Mouse (Mus musculus): ENCODE data around the gene Smad6.

The Smad6 gene

DNA sequence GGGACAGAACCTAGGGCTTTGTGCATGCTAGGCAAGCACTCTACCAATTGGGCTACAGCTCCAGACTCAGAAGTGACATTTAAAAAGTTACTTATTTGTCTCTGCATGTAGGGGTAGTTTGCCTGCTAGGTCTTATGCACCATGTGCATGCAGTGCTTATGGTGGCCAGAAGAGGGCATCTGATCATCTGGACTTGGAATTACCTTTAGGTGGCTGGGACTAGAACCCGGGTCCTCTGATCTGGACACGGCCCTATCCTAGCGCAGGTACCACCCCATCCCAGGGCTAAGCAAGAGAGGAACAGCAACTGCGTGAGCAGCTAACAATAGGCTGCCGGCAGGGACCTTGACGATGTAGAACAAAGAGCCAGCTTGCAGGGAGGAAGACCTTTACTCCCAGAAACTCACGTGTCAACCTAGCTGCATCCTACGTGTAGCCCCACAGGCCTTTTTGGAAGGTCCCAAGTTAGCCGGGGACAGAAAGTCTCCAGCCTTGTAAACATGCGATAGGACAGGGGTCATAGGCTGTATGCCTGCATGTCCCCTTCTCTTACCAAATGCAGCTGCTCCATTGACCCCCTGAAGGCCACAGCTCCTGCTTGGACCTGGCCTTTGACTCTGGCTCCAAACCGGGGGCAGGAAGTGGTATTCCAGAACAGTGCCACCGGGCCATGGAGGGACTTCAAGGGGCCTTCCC, 38.8 kb downstream of the Smad6 start:
- DNase-seq (ENCODE audit: low spot score in 2 of 2) = no peak

DNA sequence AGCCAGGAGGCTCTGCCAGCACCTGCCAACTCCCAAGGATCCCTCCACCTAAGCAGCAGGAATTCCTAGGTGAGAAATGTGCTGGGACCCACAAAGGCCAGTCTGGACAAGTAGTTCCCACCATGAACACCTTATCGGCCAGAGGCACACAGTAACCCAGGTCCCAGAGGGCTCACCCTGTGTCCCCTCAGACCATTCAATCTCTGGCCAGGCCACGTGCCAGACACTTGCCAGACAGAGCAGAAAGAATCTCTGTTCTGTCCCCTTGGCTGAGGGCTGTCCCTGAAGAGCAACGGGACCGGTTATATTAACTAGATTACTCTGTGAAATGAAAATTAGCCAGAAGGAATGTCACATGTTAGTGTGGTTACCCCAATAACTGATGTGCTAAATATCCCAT, 39.9 kb downstream of the Smad6 start:
- no peak for DNase-seq (ENCODE audit: low spot score in 2 of 2)

DNA sequence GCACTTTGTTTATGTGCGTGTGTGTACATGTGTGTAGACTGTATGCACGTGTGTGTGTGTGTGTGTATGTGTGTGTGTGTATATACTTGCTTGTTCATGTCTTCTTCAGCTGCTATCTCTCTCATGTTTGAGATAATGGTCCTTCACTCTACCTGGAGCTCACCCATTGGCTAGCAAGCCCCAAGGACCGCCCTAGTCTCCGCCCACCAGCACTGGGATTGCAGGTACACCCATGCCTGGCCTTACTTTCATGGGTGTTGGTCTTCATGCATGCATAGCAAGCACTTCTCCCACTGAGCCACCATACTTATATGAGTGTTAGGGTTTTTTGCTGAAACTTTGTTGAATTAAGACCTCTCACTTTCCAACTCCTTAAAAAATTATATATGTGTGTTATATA, 40.5 kb downstream of the Smad6 start:
- DNase-seq (ENCODE audit: low spot score in 2 of 2) = no peak

DNA sequence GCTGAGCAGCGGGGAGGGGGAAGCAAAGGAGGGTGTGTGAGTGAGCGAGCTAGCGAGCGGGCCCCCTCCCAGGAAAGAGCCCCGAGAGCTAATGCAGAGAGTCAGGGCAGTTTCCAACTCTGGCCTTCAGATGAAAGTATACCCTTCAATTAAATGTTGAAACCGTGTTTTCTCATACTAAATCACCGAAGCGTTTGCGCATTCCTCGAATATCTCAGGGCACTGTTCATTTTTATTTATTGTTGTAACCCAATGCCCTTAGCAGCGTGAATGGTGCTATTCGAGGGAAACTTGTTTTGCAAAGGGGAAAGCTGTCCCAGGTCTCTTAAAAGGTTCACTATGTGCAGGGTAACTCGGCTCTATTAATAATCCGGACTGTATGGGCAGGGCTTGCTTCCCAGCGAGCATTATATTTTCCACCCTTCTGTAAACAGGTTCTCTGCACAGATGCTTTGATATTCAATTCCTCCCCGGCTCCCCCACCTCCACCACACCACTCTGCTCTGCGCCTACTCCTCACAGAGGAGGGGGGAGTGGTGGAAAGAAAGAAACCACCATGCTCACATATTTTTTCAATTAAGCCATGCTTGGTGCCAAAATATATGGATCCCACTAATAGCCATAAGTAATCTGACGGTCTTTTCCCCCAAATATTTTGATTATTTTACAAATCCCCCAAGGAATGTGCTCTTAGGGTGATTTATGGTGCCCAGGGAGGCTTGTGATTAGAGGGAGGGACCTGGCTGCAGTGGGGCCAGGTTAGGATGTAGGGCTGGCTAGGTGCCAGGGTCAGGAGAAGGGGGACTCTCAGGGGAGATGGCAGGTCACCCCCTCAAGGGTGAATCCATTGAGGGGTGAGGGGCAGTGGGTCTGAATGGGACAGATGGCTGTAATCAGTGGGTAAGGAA, 41.4 kb downstream of the Smad6 start:
- no peak for DNase-seq (ENCODE audit: low spot score in 2 of 2)

DNA sequence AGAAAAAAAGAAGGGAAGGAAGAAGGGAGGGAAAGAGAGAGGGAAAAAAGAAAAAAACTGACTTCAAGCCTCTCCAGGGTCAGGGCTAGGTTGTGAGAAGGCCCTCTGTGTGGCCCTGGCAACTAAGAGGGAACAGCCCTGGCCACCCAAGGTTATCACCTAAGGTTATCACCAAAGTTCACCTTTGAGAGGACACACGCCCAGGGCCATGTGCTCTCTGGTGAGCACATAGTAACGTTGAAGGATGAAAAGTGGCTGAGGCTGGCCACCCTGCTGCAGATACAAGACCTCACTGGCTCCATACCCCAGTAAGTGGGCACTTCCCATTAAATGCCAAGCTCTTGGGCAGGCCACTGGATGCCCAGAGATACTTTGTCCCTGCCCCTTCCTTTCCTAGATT, 42.6 kb downstream of the Smad6 start:
- no peak for DNase-seq (ENCODE audit: low spot score in 2 of 2)

DNA sequence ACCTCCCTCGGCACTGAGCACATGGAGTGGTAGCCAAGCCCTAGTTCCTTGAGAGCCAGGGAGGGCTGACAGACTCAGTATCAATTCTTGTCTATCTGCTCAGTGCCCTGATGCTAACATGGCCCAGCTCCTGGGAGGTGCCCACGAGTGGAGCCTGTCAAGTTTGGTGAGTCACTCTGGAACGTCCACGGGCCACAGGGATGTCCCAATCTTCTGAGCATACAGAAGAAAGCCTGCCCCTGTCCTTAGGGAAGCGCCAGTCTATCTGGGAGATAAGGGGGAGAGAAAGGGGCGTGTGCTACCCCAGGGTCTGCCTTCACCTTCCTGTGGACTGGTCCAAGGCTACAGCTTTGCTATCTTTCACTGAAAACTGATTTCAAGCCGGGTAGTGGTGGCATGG, 43.2 kb downstream of the Smad6 start:
- DNase-seq (ENCODE audit: low spot score in 2 of 2) = no peak

DNA sequence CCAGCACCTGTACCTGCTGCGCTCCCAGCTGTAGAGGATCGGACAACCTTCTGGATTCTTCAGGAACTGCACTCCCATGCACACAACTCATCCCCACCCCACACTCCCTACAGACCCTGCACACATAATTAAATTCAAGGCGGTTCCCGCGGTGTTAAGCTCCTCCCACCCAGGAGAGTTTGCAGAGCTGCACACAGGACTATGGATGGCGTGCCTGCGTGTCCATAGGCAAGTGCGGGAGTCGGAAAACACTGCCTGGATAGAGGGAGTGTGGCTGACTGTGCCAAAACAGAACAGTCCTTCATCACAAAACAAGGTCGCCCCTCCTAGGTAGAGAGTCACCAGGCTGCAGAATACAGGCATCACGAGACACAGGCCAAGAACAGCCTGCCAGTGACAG, 45.9 kb downstream of the Smad6 start:
- DNase-seq (ENCODE audit: low spot score in 2 of 2) = no peak

DNA sequence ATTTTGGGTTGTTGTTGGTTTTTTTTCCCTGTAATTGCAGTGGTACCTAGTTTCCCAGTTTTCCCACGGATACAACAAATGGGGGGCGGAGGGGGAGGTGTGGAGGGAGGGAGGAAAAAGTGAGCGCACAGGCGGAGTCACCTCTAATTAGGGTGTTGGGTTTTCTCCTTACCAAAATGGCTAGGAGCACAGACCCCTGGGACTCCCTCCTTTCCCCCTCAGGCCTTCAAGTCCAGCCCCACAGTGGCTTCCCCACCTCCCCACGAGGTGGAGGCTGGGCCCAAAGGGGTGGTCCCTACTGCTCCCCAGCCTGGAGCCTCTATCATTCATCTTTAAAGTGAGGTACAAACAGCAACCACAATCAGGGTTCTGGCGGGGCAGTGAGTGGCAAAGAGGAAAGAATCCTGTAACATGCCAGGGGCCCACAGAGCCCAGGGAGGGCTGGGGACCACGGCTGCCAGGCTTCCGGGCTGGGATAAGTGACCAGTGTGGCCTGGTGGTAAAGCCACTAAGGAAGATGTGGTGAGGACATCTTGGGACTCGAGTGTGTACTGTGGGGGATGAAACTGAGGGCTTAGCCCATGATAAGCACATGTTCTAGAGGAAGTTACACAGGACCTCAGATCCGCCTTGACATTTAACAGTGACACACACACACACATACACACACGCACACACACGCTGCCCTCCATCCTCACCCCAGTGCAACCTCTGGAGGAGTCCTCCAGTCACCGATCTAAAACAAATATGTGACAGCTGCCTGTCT, 47.4 kb downstream of the Smad6 start:
- no peak for DNase-seq (ENCODE audit: low spot score in 2 of 2)

DNA sequence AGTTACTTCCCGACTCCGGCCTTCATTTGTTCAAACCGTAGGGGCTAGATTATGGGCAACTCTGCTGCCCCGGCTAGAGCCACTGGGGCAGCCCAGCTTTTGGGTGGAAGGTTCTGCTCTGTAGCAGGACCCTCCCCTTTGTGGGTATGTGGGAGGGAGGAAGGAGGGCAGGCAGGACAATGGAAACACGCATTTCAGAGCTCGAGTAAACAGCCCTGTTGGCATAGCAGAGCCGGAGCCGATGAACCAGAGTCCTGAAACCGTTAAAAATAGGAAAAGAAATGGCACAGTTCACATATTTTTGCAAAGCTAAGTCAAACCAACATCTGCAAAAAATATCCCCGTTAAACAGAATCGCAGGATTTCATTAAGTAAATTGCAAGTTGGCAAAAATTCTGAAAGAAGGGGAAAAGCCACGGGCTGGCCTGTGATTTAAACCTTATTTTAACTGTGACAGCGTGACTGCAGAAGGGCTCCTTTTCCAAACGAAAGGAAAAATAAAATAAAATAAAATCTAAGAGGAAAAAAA, 48.1 kb downstream of the Smad6 start:
- DNase-seq (ENCODE audit: low spot score in 2 of 2) = no peak

DNA sequence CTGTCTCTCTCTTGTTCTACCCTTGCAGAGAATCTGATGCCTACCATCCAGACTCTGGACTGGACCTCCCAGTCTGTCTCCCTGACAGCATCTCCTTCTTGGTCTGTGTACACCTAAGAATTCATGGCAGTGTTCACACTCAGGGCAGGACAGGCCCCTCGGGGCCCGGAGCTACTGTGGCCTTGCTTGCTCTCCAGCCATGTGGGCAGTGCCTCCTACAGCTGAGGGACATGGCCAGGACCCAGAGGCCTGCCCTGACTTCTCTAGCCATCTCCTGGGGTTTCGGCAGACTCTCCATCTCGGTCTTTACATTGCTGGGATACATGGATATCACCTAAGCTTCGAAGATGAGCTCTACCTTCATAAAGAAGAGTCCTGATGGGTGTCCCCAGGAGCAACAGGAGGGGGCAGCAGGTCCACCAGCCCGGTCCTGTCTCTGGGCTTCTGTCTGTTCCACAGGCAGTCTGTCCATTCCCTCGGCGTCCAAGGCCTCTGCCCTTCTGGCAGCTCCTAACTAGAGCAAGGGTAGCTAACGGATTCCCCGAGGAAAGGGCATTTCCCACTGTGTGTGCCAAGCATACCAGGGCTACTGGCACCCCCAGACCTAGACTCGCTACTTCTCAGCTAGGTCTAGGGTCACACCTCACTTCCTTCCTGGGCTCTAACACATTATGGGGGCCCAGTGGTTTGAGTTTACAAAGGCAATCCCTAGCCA, 49.1 kb downstream of the Smad6 start:
- DNase-seq (ENCODE audit: low spot score in 2 of 2) = no peak

DNA sequence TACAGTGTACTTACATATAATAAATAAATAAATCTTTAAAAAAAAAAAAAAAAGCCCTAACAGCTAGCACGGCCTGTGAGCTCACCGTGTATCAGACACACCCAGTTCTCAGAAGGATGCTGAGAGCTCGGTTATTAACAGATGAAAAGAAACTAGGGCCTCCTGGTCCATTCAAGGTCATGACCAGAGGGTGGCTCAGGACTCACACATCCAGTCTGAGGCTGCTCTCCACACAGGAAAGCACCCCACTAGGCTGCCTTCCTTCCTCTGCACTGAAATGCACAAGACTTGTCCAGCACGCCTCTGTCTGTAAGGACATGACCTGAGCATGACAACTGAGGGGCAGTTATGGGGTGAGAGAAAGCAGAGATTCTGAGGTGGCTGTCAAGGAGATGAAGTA, 50.3 kb downstream of the Smad6 start:
- DNase-seq (ENCODE audit: low spot score in 2 of 2) = no peak

DNA sequence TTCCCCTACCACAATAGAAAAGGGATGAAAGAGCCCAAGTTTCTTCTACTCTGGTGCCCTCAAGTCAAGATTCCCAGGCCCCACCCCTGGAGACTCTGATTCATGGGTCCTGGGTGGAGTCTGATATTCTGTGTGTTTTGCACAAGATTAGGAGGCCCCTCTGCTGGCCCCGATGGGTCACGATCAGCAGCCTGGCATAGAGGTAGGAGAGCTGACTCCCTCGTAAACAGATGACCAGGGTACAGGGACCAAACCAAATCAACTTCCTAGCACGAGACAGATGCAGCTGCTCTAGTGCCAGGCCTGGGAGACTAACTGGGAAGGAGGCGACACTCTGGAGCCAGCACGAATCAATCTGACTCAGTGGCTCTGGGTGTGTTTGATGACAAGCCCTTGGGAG, 51.0 kb downstream of the Smad6 start:
- DNase-seq (ENCODE audit: low spot score in 2 of 2) = no peak

DNA sequence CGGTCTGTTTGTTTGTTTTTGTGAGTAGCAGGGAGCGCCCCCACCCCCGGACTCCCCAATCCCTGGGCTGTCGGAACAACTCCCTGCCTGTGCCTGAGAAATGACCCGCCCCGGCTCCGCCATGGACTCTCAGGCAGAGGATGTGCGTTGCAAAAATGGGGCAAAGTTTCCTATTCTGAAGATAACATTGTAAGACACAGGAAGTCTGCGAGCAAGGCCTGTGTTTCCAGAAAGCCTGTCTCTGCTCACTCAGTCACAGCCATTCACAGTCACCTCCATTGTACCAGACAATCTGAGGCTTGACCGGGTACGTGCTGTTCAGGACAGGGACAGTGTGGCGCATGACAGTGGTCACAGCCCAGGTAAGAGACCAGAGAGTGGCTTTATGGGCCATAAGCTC, 51.5 kb downstream of the Smad6 start:
- DNase-seq (ENCODE audit: low spot score in 2 of 2) = no peak

DNA sequence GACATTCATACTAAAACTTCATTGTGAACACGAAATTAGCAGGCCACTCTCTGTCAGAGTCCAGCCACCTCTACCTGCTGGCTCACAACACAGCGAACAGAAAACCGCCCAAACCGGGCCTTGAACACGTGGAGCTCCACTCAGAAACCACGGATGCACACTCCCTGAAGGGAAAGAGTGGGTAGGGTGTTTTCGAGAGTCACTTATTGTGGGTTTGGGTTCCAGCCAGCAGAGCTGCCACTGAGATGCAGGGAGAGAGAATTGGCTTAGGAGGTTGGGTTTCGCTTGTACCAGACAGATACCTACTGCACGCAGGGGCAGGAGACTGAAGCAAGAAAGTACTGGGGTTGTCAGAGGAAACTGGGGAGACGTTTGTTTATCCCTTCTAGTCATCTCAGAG, 52.4 kb downstream of the Smad6 start:
- no peak for DNase-seq (ENCODE audit: low spot score in 2 of 2)

DNA sequence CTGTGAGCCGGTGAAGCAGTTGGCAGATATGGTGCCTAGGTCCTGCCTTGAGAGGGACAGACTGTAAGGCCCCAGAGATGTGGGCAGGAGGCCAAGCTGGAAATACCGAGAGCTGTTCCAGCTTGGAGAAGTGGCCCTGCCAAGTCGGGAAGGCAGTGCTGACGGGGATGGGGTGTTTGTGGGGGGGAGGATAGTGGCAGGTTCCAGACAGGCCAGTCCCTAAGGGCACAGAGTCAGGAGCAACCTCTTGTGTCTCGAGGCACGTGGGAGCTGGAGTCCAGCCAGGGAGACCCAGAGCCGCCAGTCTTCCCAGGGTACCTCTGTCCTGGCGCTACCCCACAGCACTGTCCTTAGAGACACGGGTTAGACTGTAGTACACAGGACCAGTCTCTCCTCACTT, 53.3 kb downstream of the Smad6 start:
- DNase-seq (ENCODE audit: low spot score in 2 of 2) = no peak

DNA sequence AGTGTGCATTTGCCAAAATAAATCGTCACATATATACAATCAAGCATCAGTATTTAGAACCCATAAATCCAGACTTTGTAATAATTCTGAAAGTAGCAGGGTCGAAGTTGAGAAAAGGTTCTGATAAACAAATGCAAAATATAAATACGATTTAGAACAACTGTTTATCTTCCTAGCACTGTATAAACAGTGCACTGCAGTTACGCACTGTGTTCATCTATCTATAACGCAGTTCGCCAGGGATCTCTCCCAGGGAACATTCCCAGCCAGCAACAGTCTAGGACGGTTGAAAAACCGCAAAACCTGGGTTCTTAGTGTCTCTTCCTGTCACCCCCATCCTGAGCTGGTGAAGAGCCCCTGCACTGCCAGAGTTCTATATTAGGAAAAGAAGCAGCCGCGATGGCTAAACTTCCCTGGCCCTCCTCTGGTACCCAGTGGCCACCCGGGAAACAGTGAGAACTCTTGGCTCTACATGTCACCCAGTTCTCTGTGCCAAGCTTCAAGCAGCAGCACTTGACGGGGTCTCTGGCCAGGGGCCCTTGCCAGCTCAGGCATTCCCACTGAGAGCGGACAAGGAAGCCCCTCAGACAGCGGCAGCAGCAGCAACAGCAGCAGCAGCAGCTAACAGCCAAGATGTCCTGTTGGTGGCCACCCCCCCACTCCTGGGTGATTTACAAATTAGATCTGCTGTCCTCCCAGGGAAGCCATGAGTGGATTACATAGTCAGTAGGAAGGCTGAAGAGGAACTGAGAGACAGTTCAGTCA, 54.3 kb downstream of the Smad6 start:
- no peak for DNase-seq (ENCODE audit: low spot score in 2 of 2)

DNA sequence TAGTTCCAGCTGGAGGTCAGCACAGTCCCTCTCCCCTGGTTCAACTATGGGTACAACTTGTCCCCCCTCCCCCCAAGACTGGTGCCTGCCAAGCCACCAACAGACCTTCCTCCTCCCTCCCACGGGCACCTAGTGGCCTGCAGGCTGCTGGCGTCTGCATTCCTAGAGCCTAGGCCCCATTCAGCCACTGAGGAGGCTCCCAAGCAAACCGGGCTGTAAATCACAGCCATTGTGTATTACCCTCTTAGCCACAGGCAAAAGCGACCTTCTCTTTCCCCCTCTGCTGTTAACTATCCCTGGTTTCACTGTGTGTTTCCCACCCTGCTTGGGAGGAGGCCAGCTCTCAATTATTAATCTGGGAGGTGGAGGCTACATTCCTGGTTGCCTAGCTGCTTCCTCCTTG, 56.3 kb downstream of the Smad6 start:
- DNase-seq (ENCODE audit: low spot score in 2 of 2) = no peak

DNA sequence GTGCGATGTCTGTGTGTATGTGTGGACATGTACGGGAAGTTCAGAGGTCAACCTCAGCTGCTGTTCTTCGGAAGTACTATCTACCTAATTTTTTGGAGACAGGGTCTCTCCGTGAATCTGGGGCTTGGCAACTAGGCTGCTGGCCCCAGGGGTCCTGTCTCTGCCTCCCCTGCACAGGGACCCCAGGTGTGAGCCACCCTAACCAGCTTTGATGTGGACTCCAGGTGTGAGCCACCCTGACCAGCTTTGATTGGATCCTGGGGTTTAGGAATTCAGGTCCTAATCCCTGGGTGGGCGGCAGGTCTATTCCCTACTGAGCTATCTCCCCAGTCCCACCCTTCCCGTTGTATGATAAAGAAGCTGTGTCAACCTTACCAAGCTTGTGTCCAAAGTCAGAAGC, 60.0 kb downstream of the Smad6 start:
- no peak for DNase-seq (ENCODE audit: low spot score in 2 of 2)

DNA sequence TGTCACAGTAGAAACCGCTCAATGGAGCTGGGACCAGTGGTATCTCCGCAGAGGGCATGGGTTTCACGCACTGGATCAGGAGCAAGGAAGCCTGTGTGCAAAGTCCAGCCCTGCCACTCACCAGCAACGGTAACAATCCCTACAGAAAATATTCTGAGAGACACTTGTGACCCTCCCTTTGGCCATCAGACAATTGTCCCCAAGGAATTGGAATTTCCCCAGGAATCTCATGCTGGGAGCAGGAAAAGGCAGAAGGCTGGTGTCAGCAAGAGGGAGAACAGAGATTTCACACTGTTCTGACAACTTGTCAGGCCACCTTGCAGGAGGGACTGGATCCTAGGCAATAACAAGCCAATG, 61.1 kb downstream of the Smad6 start:
- no peak for DNase-seq (ENCODE audit: low spot score in 2 of 2)

DNA sequence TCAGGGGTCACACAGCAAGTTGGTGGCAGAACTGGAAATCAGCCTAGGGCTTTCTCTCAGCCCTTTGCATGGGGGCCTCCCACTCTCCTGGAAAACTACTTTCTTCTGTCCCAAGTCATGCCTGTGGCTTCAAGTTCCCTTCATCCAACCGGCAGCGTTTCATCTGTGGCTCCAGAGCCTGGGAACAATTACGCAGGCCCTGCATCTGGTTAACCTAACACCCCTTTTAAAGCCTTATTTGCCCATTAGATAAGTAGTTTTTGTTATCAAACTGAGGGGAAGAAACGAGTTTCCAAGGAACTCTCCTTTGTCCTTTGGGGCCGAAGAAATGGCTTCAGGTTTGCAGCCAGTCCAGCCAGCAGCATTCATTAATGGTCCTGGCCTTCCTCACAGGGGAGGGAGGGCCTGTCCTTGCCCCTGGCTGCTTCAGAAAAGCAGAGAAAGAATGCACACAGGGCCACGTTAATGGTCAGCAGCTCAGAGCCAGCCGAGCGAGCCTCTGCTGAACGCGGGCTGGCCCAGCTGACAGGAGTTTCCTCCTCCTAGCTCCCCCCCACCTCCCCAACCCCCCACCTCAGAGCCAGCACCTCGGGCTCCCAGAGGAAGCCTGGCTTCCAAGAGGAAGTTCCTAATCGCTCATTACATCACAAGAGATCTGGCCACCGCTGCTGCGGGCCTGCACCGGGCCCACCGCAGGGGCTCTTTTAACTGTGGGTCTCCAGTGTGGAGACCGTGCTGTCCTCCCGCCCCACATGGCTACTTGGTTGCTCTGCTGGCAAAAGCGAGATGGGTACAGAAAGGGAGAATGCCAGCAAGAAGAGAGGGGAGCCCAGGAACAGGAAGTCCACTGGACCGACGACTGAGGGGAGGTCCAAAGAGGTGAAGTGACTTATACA, 61.7 kb downstream of the Smad6 start:
- no peak for DNase-seq (ENCODE audit: low spot score in 2 of 2)
